Mouse (Mus musculus): ENCODE results near the gene Stab1.
A peak's percentile ranks its signal among the peaks of the same experiment; 100 is the strongest.

Gene Stab1

GRCm38 (mm10) chr14:31161191-31161590 lies 7.2 kb downstream of the Stab1 start:
- DNase-seq = no peak

GRCm38 (mm10) chr14:31160196-31161150 lies 8.0 kb downstream of the Stab1 start:
- DNase-seq = no peak

- DNase-seq = no peak
These were observed 22.7 kb downstream of the Stab1 start for GRCm38 (mm10) chr14:31145694-31146093.

GRCm38 (mm10) chr14:31141011-31141410 lies 27.4 kb downstream of the Stab1 start:
- no peak for DNase-seq

GRCm38 (mm10) chr14:31140141-31140540 lies 28.3 kb downstream of the Stab1 start:
- DNase-seq = no peak

GRCm38 (mm10) chr14:31139666-31140065 lies 28.8 kb downstream of the Stab1 start:
- DNase-seq = no peak

- DNase-seq = no peak
These were observed 29.5 kb downstream of the Stab1 start for GRCm38 (mm10) chr14:31138897-31139429.

- no peak for DNase-seq
These were observed 30.1 kb downstream of the Stab1 start for GRCm38 (mm10) chr14:31138219-31138896.

- no peak for DNase-seq
These were observed 30.6 kb downstream of the Stab1 start for GRCm38 (mm10) chr14:31137791-31138190.

GRCm38 (mm10) chr14:31137281-31137595 lies 31.2 kb downstream of the Stab1 start:
- DNase-seq = no peak

- DNase-seq = no peak
These were observed 31.8 kb downstream of the Stab1 start for GRCm38 (mm10) chr14:31136411-31137280.

- no peak for DNase-seq
These were observed 32.7 kb downstream of the Stab1 start for GRCm38 (mm10) chr14:31135495-31136410.

- no peak for DNase-seq
These were observed 34.1 kb downstream of the Stab1 start for GRCm38 (mm10) chr14:31134015-31135000.

- no peak for DNase-seq
These were observed 35.3 kb downstream of the Stab1 start for GRCm38 (mm10) chr14:31133023-31133665.

- no peak for DNase-seq
These were observed 35.9 kb downstream of the Stab1 start for GRCm38 (mm10) chr14:31132491-31132975.

- DNase-seq = no peak
These were observed 36.4 kb downstream of the Stab1 start for GRCm38 (mm10) chr14:31132031-31132430.

- no peak for DNase-seq
These were observed 37.1 kb downstream of the Stab1 start for GRCm38 (mm10) chr14:31131272-31131821.

- peak; percentile 91 for DNase-seq
These were observed 37.9 kb downstream of the Stab1 start, which contains the start of gene Nt5dc2 for GRCm38 (mm10) chr14:31130236-31131220. Gene Nt5dc2 (plus strand): TSS chr14:31131053.

Measured in thymus, postnatal 25 days (tissue).